Mouse (Mus musculus): ENCODE results near the gene Shox2.

The Shox2 gene

GRCm38 (mm10) chr3:66964884-66965283 lies 16.7 kb downstream of the Shox2 start:
- no peak for DNase-seq (ENCODE audit: low read depth)

- no peak for DNase-seq (ENCODE audit: low read depth)
Measured at GRCm38 (mm10) chr3:66959972-66960371, 21.6 kb downstream of the Shox2 start.

- DNase-seq (ENCODE audit: low read depth) = no peak
Measured at GRCm38 (mm10) chr3:66955126-66955525, 26.4 kb downstream of the Shox2 start.

GRCm38 (mm10) chr3:66939675-66940074 lies 41.9 kb downstream of the Shox2 start:
- DNase-seq (ENCODE audit: low read depth) = no peak

GRCm38 (mm10) chr3:66922436-66922835 lies 59.1 kb downstream of the Shox2 start:
- DNase-seq (ENCODE audit: low read depth) = peak; percentile 55

Data from NIH3T3 (cell line).